ENCODE assay signal across 9 mouse cellular contexts in genomic region chr6:148135769-148136382, GRCm38 (mm10).
DNase-seq lines count a peak whose midpoint lies in the region; ATAC-seq and TF ChIP-seq lines count a peak whose summit lies in the region.
"Had no signal": no experiment of that assay in that cellular context is flagged by ENCODE, and none has a peak within 500 bp of the region (broad histone marks: within the 10 kb centered on the region; RNA-seq: fewer than 3 reads in every experiment).

No protein-coding gene starts in this region.

- H3K27ac ChIP-seq in cerebellum, adult 2 months (ENCODE audit: insufficient read depth, low read length), result no peak overlapping the region
- no peak overlapping the region for H3K27ac ChIP-seq in hindbrain, embryonic 16.5 days (ENCODE audit: low read depth, low read length)
- H3K27ac ChIP-seq: macrophage had no signal

- no peaks in the 10 kb centered on the region for H3K9me3 ChIP-seq in hindbrain, embryonic 16.5 days (ENCODE audit: control insufficient read depth, low read length)

- 25% methylated on average over 9 of the region's 9 CpGs for WGBS in cerebellum, adult 2 months
- 25% methylated on average over 9 of the region's 9 CpGs for WGBS in hindbrain, embryonic 16.5 days

- H3K27me3 ChIP-seq in cerebellum, adult 2 months (ENCODE audit: control insufficient read depth, insufficient read depth, low read length), result no peaks in the 10 kb centered on the region; the same call in 1 of the 2 replicates
- H3K27me3 ChIP-seq in hindbrain, embryonic 16.5 days (replicated peaks; ENCODE audit: control insufficient read depth, insufficient read depth, low read length), result no peaks in the 10 kb centered on the region

- H3K36me3 ChIP-seq in hindbrain, embryonic 16.5 days (ENCODE audit: control insufficient read depth, insufficient read depth, low read length), result no peaks in the 10 kb centered on the region; the same call in 1 of the 2 replicates

- no peak overlapping the region for H3K9ac ChIP-seq in hindbrain, embryonic 16.5 days (ENCODE audit: low read depth, low read length)

- H3K4me1 ChIP-seq in cerebellum, adult 2 months (ENCODE audit: control insufficient read depth, insufficient read depth, low read length), result no peaks in the 10 kb centered on the region
- peaks cover 3% of the 10 kb centered on the region; the same call in 1 of the 2 replicates for H3K4me1 ChIP-seq in hindbrain, embryonic 16.5 days (ENCODE audit: control insufficient read depth, insufficient read depth, low read depth, low read length)

- TF ChIP-seq CTCF in cerebellum, adult 2 months (IDR thresholded peaks at IDR 0.05; ENCODE audit: borderline replicate concordance, insufficient read depth, low read depth, low read length), result peak; percentile 84

- no peak overlapping the region for H3K4me2 ChIP-seq in hindbrain, embryonic 16.5 days (ENCODE audit: low read length)

- ATAC-seq in hindbrain, embryonic 16.5 days, result peak; percentile 86
- ATAC-seq in megakaryocyte, adult 5-6 weeks (ENCODE audit: poor library complexity, severe bottlenecking), result peak; percentile 97

- TF ChIP-seq POLR2A in cerebellum, adult 2 months (IDR thresholded peaks at IDR 0.05; ENCODE audit: borderline replicate concordance, insufficient read depth, low read length), result no peak

- peak; percentile 54 for DNase-seq in Muller cell, postnatal 12 days (ENCODE audit: inconsistent ontology term)
- peak; percentile 65 to 70 for DNase-seq in cerebellum, adult 2 months
- peak; percentile 51 to 76 for DNase-seq in frontal cortex, postnatal 10 days (ENCODE audit: low spot score in 2 of 2)
- DNase-seq in left cerebral cortex, adult 11 months (ENCODE audit: low spot score), result peak; percentile 79
- peak; percentile 86 for DNase-seq in right cerebral cortex, adult 18-20 months
- peak; percentile 81 for DNase-seq in urinary bladder, postnatal 14 days (ENCODE audit: low spot score)

- H3K4me3 ChIP-seq in cerebellum, adult 2 months (replicated peaks; ENCODE audit: insufficient read depth, low read depth, low read length), result no peak overlapping the region
- no peak overlapping the region for H3K4me3 ChIP-seq in hindbrain, embryonic 16.5 days (ENCODE audit: low read length)
